Mouse (Mus musculus) bone marrow macrophage, adult 2 months (primary cell): ENCODE measurements around the gene Dnah7b. TPM values are rescaled to one million over a fixed set of nuclear protein-coding genes. Genes with fewer than 3 reads are reported as not detected.
"Not testable (repeated sequence)": the region's sequence is repeated elsewhere in the genome, so short reads cannot be mapped to it uniquely, and the experiment has no call there.

Experiments used
- H3K27ac ChIP-seq: 2 replicates; pipeline ENCODE4 v1.5.1; 2012; ENCODE audit warnings: low read depth, low read length; ENCODE audit not compliant: insufficient read depth
- H3K4me1 ChIP-seq: 2 replicates; pipeline ENCODE4 v1.6.1; 2012; ENCODE audit warnings: low read length; ENCODE audit not compliant: control insufficient read depth, insufficient read depth
- H3K4me3 ChIP-seq: 2 replicates; pipeline ENCODE4 v1.5.1; 2012; ENCODE audit warnings: mild to moderate bottlenecking, low read length, moderate library complexity; ENCODE audit not compliant: insufficient read depth
- CTCF ChIP-seq: IDR thresholded peaks from 2 replicates; pipeline ENCODE4 v1.5.1; 2012; ENCODE audit warnings: low read depth, mild to moderate bottlenecking, low read length, moderate library complexity
- POLR2A ChIP-seq: IDR thresholded peaks from 2 replicates; pipeline ENCODE4 v1.6.1; 2012; ENCODE audit warnings: mild to moderate bottlenecking, low read depth, low read length, borderline replicate concordance
- polyA plus RNA-seq: library from polyadenylated mRNA; stranded (reverse); fragments of >200 nt; gene quantifications from 2 replicates; pipeline ENCODE4 v1.2.4, GENCODE M21; 2012; ENCODE audit not compliant: missing spikeins, insufficient read depth, insufficient read length

Gene Dnah7b
- polyA plus RNA-seq = not detected in 2 replicates

GRCm38 (mm10) chr1:46066015-46066414, at the start of gene Dnah7b:
Gene Dnah7b (plus strand): TSS chr1:46066315.
- TF ChIP-seq CTCF (no peak), POLR2A (no peak)
- no peak within 1 kb of the TSS for H3K27ac ChIP-seq

GRCm38 (mm10) chr1:46018382-46018977, 47.6 kb upstream of the Dnah7b start:
- H3K4me1 ChIP-seq = no peaks in the 10 kb centered on the region
- TF ChIP-seq CTCF (no peak), POLR2A (no peak)
- no peak overlapping the region for H3K4me3 ChIP-seq
- H3K27ac ChIP-seq = no peak overlapping the region

More at GRCm38 (mm10) chr1:46066015-46066414, at the start of gene Dnah7b:
- H3K4me3 ChIP-seq = peak within 1 kb of the TSS; percentile 53
- no peaks in the 10 kb centered on the region for H3K4me1 ChIP-seq

- Histone ChIP-seq H3K4me3 (no peak overlapping the region), H3K27ac (no peak overlapping the region), H3K4me1 (no peaks in the 10 kb centered on the region)
- TF ChIP-seq POLR2A (no peak), CTCF (no peak)
Measured at GRCm38 (mm10) chr1:46022262-46022661, 43.9 kb upstream of the Dnah7b start.

- Histone ChIP-seq H3K4me1 (no peaks in the 10 kb centered on the region), H3K4me3 (no peak overlapping the region), H3K27ac (no peak overlapping the region)
- TF ChIP-seq POLR2A (no peak), CTCF (no peak)
Measured at GRCm38 (mm10) chr1:46031993-46032555, 34.0 kb upstream of the Dnah7b start.

DNA sequence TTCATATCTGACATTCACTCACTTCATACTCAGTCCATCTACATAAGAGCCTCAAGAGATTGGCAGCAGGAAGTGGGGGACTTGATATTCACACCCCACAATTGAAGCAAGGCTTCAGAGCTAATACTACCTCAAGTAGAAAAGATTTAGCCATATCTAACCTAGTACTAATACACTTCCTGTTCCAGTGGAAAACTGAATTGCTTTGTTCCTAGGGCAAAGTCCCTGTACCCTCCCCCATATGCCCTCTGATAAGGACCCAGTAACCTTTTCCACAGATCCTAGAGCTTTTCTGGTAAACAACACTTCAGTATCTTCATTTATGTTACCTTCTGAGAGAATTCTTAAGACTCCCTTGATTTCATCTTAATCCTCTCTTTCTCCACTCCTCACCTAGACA, 17.9 kb upstream of the Dnah7b start:
- no peak overlapping the region for H3K27ac ChIP-seq
- TF ChIP-seq POLR2A = no peak
- no peak for TF ChIP-seq CTCF
- H3K4me1 ChIP-seq = no peaks in the 10 kb centered on the region
- no peak overlapping the region for H3K4me3 ChIP-seq

- H3K27ac ChIP-seq = no peak overlapping the region
Measured at GRCm38 (mm10) chr1:46066484-46067251, 553 bp downstream of the Dnah7b start.

GRCm38 (mm10) chr1:46068787-46069186, 2.7 kb downstream of the Dnah7b start:
- not testable (repeated sequence) for H3K4me3 ChIP-seq, H3K27ac ChIP-seq, H3K4me1 ChIP-seq

More at GRCm38 (mm10) chr1:46066484-46067251, 553 bp downstream of the Dnah7b start:
- Histone ChIP-seq H3K4me3 (peak overlapping the region; percentile 53), H3K4me1 (no peaks in the 10 kb centered on the region)
- no peak for TF ChIP-seq POLR2A

DNA sequence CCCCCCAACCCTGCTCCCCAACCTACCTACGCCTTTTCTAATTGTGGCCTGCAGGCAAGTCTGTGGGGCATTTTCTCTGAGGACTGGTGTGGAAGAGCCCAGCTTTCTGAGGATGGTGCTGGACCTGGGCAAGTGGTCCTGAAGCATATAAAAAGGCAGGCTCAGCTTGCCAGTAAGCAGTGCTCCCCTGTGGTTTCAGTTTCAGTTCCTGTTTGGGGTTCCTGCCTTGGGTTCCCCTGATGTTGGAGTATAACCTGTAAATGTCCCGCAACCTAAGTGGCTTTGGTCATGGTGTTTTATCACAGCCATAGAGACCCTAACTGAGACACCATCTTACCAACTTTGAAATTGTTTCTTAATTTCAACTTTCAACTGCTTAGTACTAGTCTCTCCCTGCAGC, 11.8 kb downstream of the Dnah7b start:
- Histone ChIP-seq H3K4me1 (no peaks in the 10 kb centered on the region), H3K27ac (no peak overlapping the region), H3K4me3 (no peak overlapping the region)
- no peak for TF ChIP-seq POLR2A

- H3K4me3 ChIP-seq = no peak overlapping the region
Measured at GRCm38 (mm10) chr1:46100484-46100883, 34.4 kb downstream of the Dnah7b start.

GRCm38 (mm10) chr1:46112606-46113005, 46.5 kb downstream of the Dnah7b start:
- not testable (repeated sequence) for H3K4me1 ChIP-seq, H3K4me3 ChIP-seq, H3K27ac ChIP-seq

More at GRCm38 (mm10) chr1:46100484-46100883, 34.4 kb downstream of the Dnah7b start:
- Histone ChIP-seq H3K27ac (no peak overlapping the region), H3K4me1 (no peaks in the 10 kb centered on the region)
- TF ChIP-seq CTCF (no peak), POLR2A (no peak)

DNA sequence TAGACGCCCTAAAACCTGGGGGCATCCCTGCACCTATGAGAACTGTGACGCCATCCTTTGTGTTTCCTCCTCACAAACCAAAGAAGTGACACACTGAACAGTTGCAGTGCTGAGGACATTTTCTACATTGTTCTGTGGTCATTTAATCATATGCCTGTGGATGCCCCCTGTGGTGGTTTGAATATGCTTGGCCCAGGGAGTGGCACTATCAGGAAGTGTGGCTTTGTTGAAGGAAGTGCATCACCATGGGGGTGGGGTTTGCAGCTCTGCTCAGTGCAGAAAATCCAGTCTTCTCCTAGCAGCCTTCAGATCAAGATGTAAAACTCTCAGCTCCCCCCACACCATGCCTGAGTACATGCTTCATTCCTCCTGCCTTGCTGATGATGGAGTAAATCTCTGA, 51.1 kb downstream of the Dnah7b start:
- not testable (repeated sequence) for H3K27ac ChIP-seq, H3K4me1 ChIP-seq, H3K4me3 ChIP-seq
